Mouse (Mus musculus): ENCODE measurements around the gene Lag3.

Lag3 gene

DNA sequence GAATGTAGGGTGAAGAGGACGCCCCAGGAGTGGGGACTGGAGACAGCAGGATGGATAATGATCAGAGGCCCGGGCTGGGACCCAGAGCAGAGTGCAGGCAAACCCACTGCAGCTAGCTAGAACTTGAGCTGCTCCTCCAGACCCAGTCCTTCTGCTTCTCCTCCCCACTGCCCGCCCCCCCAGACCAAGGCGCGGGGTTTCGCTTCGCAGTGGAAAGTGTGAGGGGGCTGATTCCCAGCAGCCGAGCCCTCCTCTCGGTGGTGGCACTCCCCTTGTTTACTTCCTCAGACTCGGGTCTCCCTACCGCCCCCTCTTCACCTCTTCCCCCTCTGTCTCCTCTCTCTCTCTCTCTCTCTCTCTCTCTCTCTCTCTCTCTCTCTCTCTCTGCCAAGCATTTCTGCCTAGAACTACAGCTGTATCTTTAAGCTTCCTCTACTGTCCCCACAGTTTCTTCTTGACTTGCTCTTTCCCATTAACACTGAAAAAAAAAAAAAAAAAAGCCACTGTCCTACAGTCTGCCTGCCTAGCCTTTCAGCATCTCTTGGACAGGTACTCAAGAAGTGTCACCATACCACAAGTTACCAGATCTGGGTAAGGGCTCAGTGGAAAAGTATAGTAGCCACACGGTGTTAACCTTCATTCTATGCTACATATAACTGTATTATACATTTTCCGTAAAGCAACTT lies at the start of gene Lag3:
Lag3 (minus strand) TSS at position 173 of the 686 bp plus-strand sequence.
- no peak for DNase-seq (ENCODE audit: low spot score in 2 of 2)

DNA sequence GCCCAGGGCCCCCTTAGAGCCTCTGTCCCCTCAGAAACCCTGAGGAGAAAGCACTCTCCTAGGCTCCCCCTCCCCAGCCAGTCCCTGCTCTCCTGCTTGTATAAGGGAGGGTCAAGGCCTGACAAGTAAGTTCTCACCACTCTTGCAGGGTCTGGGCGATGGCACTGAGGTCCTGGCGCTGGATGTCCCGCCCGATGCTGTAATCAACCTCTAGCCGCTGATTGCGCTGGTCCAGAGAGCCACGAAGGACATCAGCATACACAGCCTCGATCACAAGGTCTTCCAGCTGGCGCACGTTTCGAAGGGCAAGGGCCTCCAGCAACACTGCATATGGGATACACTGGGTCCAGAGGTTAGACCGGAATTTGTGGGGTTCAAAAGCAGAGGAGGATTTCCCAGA lies 49.5 kb upstream of the Lag3 start:
- no peak for DNase-seq (ENCODE audit: low spot score in 2 of 2)

DNA sequence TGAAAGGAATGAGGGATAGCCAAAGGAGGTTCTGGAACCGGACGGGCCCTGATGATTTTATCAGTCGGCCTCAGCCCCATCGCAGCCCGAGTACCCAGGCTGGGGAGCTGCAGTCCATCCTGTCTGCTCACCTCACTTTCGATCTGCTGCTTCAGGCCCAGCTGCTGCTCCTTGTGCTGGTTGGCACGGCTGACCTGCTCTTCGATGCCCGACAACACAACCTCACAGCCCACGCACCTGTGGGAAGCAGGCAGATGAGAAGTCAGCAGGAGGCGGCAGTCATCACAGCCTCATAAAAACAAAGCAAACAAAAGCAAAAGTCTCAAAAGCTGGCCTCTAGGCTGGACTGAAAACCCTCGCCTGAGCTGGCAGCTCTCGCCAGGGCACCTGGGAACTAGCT lies 48.5 kb upstream of the Lag3 start:
- DNase-seq (ENCODE audit: low spot score in 2 of 2), result no peak

DNA sequence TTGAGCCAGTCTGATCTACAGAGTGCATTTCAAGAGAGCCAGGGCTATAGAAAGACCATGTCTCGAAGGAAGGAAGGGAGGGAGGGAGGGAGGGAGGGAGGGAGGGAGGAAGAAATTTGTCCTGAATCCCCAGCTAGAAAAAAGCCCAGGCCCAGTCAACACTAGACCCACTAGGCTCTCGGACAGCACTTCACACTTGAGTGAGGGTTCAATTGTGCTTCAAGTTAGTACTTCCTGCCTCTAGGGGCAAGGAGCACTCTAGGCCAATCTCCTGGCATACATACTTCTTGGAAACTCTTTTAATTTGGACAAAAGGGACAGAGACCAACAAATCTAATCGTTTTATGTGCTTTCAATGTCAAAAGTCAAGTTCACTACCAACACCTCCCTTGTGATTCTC lies 46.6 kb upstream of the Lag3 start:
- no peak for DNase-seq (ENCODE audit: low spot score in 2 of 2)

DNA sequence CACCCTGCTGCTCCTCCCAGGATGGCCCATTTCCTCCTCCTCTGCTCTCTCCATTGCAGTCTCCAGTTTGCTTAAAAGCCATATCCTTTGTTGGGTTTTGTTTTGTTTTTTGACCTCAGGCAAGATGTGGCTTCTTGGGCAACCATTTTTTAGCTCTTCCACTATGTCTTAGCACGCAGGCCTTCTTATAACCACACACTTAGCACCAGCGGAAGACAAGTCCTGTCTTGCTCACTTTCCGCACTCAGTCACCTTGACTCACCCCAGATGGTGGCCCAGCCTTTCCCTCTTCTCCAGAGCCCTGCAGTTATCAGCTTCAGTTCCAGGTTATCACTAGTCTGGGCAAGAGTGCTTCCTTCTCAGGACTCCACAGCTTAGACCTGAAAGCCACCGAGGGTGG lies 43.7 kb upstream of the Lag3 start:
- DNase-seq (ENCODE audit: low spot score in 2 of 2), result no peak

DNA sequence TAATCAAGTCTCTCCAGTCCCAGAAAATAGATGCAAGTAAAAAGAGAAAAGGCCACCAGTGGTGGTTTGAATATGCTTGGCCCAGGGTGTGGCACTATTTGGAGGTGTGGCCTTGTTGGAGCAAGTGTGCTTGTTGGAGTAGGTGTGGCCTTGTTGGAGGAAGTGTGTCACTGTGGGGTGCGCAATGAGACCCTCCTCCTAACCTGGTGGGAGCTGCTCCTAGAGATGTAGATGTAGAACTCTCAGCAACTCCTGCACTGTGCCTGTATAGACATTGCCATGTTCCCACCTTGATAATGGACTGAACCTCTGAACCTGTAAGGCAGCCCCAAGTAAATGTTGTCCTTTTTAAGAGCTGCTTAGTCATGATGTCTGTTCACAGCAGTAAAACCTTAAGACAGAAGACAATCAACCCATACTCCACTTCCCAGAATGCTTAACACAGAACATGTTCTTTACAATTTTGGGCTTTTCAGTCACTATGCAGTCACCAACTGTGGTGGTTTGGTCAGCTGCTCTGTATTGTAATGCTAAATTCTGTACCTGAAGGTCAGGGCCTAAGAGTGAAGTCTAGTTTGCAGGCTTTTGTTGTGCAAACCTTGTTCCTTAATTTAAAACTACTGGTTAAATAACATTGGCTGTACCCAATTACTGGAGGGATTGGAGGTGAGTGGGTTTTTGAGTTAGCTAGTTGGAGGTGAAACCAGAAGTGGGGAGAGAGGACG lies 42.6 kb upstream of the Lag3 start:
- no peak for DNase-seq (ENCODE audit: low spot score in 2 of 2)

DNA sequence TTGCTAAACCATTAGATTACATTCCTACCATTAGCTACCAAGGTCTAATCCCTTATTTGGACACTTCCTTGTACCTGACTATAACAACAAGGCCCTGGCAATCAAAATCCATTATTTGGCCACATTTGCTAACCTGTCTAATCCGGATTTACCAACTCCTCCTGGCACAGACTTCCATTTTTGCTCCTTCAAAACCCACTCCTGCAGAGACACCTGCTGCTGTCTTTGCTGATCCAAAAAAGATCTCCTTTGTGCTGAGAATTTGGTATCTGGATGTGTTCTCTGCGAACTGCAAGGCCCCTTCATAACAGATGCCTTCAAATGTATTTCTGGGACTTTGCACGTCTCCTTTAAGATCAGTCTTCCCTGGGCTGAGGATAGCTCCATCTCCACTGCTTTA lies 32.0 kb upstream of the Lag3 start:
- no peak for DNase-seq (ENCODE audit: low spot score in 2 of 2)

DNA sequence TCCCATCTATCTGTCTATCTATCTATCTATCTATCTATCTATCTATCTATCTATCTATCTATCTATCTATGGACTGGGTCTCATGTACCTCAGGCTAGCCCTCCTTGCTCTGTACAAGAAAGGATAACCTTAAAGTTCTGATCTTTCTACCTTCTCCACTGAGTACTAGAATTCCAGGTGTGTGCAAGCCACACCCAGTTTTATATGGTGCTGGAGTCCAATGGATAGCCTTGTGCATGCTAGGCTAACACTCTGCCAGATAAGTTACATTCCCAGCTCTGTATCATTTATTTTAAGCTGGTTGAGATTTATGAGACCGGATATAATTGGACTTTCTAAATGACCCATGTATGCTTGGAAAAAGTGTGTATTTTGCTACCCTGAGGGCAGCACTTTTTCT lies 30.2 kb upstream of the Lag3 start:
- no peak for DNase-seq (ENCODE audit: low spot score in 2 of 2)

DNA sequence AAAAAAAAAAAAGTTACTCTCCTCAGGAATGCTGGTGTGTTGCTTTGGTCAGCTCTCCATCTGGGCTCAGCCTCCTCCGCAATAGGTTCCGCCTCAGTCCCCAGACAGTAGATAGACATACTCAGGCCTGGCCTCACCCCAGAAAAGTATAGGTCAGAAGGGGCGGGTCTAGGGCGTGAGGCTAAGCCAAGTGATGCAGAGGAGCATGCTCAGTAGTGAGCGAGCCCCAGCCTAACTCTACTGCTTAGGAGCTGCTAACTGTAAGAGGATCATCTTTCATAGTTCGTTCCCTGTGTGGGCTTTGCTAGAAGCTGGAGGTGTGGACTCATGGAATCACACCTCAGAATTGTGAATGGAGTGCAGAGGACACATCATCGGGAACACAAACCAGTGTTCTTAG lies 27.0 kb upstream of the Lag3 start:
- DNase-seq (ENCODE audit: low spot score in 2 of 2), result no peak

DNA sequence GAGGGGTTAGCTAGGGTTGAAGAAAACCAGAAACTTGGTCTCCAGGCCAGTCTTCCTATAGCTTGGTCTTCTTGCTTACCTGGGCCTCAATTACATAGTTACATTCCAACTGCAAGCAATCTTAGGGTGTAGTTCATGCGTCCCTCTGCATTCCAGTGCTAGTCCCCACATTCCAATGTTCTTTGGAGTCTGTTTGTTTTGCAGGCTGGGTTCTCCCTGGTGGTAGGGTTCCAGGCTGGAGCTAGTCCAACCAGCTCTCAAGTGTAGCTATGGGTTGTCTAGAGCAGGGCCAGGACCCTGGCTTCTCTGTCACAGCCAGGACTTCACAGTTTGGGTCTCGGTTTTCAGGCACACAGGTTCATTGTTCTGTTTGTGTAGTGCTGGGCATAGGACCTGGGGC lies 26.0 kb upstream of the Lag3 start:
- DNase-seq (ENCODE audit: low spot score in 2 of 2), result no peak

DNA sequence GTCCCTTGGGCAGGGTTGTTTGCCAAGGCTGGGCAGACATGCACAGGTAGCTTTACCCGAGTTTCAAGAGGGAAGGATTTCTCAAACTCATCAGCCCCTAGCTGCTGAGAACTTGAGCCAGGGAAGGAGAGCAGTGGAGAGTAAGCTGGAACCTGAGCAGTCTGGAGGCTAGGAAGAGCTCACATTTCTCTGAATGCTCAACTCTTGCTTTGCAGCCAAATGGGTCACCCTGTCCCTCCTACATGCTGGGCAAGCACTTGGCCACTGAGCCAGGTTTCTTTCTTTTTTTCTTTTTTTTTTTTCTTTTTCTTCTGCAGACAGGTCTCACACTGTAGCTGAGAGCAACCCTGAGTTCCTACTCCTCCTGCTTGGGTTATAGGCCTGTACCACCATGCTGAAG lies 25.2 kb upstream of the Lag3 start:
- no peak for DNase-seq (ENCODE audit: low spot score in 2 of 2)

DNA sequence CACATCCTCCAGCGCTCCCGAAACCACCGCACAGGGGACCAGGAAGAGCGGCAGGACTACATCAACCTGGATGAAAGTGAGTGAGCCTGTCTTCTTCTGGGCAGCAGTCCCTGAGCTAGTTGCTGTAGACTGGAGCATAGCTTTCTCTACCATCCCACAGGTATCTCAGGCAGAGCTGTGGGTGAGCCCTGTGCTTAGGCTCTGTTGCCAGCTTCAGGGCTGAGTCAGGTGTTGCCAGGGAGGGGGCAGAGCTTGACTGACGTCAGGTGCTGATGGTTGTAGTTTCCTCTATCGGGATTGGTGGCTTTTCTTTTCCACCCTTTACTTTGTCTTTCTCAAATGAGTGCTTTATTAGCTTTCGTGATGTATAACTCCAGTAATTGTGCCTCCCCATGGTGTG lies 23.2 kb upstream of the Lag3 start:
- DNase-seq (ENCODE audit: low spot score in 2 of 2), result no peak

DNA sequence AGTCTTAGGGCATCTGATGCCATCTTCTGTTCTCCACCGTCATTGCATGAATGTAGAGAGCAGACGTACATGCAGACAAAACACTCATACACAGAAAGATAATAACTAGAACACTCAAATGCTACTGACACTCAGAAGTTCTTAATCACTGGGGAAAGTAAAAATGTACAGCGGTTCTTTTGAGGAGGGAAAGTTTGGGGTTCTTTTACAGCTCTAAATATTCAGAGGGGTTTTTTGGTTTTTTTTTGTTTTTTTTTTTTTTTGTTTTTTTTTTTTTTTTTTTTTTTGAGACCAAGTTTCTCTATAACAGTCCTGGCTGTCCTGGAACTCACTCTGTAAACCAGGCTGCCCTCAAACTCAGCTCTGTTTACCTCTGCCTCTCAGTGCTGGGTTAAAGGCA lies 21.6 kb upstream of the Lag3 start:
- DNase-seq (ENCODE audit: low spot score in 2 of 2), result no peak

DNA sequence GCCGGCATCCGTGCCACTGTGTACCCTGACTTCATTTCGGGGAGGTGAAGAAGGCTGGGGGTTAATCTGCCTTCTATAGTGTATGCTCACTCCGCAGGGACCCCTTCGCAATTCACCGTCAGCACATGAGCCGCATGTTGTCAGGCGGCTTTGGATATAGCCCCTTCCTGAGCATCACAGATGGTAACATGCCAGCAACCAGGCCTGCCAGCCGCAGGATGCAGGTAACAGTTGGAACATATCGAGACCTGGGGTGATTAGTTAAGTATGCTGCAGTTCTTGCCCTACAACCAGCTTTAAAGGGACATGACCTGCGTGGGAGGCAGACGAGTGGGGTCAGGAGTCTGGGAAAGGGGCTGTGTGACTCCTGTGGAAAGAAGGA lies 20.8 kb upstream of the Lag3 start:
- no peak for DNase-seq (ENCODE audit: low spot score in 2 of 2)

DNA sequence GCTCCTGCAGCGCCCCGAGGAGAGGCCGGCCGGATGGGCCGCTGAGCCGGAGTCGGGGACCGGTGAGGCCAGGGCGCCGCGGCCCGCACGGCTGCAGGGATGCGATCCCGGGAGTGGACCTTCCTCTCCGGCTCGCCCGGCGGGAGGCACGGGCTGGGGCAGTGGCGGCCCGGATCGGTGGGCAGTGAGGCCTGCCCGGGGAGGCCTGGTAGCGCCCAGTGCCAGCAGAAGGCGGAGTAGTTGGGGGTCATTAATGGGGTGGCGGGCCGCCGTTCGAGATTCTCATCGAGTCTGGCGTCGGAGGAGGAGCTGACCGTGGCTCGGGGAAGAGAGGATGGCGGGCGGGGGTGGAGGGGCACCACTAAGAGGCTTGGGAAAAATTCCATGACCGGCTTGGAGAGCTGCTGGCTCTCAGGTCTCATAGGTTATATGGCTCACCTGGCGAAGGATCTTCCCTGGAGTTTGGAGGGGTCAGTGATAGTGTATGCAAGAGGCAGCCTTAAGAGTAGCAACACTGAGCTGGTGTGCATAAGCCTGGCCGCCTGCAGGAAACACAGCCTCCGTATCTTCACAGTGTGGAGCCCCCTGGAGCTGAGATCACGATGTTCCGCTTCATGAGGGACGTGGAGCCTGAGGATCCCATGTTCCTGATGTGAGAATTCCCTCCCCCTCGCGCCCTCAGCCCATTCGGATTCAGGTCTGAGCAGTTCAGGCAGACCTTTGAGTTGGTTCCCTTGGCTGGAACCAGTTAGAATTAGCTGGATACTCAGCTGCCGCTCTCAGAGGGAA lies 20.2 kb upstream of the Lag3 start:
- peak in 1 of 2 experiments; percentile 56 for DNase-seq (ENCODE audit: low spot score in 2 of 2)

DNA sequence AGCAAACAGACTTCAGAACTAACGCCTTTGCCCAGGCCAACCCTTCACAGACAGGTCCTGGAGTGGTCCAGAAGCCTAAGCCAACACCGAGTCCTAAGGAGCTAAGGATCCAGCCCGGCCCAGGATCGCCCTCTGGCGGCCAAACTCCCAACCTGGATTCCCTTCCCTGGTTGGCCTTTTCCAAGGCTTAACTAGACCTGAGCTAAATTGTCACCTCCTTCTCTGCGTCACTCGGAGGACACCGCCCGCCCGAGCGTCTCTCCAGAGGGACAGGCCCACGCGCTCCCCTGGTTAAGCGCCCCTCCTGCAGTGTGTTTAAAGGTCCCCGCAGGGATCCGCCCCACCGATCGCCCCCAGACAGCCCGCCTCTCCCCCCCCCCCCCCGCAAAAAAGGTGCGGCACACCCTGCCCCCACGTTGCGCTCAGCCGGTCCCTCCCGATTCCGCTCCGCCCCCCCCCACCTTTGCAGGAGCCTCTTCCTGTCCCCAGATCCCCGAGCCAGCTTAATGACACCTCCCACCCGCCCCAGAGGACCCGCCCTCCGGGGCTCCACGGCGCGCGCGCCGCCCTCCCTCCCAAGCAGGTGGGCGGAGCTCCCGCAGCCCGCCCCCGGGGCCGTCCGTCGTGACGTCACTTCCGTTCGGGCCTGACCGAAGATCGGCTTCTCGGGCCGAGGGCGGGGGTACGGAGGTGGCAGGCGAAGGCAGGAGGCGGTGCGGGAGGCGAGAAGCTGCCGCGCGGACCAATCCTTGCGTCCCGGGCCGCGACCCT lies 19.4 kb upstream of the Lag3 start, which contains the start of gene Mlf2:
Mlf2 (plus strand) TSS at position 633 of the 771 bp plus-strand sequence.
- peak; percentile 95 to 99 for DNase-seq (ENCODE audit: low spot score in 2 of 2)

DNA sequence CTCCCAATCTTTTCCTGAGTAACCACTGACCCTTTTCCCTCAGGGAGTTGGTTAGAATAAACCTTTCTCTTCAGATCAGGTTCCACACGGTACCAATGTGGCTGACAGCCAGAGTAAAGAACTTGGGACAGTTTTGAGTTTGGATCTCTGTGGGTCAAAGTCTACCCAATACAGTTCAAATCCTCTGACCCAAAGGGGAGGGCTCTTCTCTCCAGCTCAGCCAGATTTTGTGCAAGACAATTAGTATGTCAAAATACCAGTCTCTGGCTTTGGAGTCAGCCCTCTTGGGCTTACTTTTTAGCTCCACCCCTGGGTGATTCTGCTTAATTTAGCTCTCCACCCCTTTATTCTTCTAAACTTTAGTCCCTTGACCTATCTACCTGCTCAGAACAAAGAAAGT lies 18.7 kb upstream of the Lag3 start:
- no peak for DNase-seq (ENCODE audit: low spot score in 2 of 2)

DNA sequence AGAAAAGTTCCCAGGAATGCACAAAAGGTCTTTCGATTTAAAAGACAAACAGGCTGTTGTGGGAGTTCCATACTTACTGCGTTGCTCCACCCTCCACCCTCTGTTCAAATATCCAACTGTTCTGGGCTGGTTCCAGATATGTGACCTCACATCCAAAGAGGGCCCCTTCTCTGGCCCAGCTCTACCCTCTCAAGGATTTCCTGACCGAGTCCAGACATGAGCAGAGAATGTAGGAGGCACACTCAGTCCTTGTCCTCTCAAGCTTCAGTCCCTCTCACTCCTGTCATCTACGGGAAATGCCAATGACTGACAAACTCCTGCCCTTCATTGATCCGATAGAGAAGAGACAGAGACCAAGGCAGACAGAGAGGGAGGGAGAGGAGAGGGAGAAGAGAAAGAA lies 14.4 kb upstream of the Lag3 start:
- DNase-seq (ENCODE audit: low spot score in 2 of 2), result no peak

DNA sequence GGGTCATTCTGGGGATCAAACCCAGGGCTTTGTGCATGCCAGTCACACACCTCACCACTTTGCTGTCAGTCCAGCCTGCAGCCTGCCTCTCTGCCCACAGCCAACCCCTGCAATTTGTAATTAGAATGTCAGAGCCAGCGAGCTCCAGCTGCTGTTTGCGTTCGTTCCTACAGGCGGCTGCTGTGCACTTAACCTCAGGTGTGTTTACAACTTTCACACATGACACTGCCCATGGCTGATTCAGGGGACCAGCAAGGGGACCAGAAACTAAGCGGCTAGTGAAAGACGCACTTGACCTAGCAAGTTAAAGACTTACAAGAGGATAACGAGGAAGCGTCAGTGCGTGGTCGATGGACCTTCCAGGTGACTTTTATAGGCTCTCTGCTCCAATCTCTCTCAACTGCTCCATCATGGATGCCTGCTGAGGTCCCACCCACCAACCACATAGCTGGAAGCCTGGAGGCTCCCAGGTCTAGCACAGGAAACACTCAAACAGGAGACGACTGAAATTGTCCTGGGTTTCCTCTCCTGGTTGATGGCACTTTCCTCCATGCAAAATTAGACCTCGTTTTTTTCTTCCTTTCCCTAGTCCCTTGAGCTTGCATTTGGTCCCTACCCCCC lies 13.8 kb upstream of the Lag3 start:
- DNase-seq (ENCODE audit: low spot score in 2 of 2), result no peak

DNA sequence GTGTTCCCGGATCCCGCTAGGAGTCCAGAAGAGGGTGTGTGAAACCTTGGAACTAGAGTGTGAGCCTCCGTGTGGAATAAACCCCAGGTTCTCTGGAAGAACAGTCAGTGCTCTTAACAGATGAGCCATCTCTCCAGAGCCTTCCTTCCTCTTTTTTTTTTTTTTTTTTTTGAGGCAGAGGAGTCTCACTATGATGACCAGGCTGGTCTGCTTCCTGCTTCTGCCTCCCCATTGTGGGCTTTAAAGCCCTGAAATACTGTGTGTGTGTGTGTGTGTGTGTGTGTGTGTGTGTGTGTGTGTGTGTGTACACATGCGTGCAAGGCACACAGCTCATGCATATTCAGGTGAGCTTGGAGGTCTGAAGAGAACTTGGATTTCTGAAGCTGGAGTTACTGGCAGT lies 10.0 kb upstream of the Lag3 start:
- no peak for DNase-seq (ENCODE audit: low spot score in 2 of 2)

DNA sequence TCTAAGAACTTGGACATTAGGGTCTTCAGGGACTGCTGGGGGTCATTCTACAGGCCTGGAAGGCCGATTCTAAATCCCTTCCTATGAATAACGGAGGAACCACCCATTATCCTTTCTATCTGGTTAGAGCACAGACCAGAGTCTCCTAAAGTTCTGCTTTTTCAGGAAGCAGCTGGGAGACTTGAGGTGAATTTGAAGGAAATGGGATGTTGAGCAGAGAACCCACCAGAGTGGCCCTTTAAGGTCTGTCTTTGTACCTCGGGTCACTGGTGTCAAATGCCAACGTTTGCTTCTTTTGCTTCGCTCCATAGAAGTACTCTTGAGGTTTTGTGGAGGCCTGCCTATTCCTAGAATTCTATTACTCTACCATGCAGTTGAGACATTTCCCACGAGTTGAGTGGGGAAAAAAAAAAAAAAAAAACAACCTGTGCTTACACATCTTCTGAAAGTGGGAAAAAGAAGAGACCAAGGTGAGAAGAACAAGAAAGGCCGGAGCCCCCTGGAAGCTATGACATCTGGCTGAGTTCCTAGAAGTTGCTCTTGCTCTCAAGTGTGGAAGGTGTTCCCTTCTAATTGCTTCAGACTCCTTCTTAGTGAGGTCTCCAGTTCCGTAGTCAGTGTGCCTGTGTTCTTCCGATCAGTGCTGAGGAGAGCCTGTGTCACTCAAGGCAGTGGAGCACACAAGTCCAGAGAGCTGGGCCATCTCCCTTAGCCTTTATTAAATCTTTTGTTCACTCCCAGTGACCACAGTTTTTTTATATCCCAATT lies 9.0 kb upstream of the Lag3 start:
- no peak for DNase-seq (ENCODE audit: low spot score in 2 of 2)
